Mouse (Mus musculus): ENCODE data around the gene Dgkq.

GRCm38 (mm10) chr5:108696542-108696941 lies 27.1 kb upstream of the Dgkq start:
- TF ChIP-seq POLR2A (IDR thresholded peaks at IDR 0.05; ENCODE audit: borderline replicate concordance, low read depth, low read length) (no peak), CTCF (IDR thresholded peaks at IDR 0.05; ENCODE audit: low read depth, low read length) (no peak)

Measured in bone marrow macrophage, adult 2 months (primary cell).